Mouse (Mus musculus): ENCODE data around the gene Abcg8. TPM values are rescaled to one million over a fixed set of nuclear protein-coding genes. Genes with fewer than 3 reads are reported as not detected.

The Abcg8 gene
- polyA plus RNA-seq, 2 experiments = 0.57 to 0.70 TPM

DNA sequence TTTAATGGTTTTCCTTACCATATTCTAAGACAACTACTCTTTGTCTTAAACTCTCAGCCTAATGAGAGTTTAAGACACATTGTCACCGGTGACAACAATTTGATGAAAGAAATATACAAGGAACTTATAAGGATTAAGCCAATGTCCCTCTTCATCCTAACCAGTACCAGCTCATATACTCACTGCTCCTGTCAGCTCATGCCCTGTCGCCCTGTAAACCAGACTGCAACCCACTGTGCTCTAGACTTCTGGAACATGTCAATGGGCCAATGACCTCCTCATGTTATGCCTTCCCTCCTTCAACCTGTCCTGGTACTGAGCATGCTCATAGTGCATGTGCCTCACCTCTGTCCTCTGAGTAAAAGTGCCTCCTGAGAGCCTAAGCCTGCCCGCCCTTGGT lies 8.3 kb upstream of the Abcg8 start:
- no peak overlapping the region for H3K9ac ChIP-seq (replicated peaks)
- no peak for DNase-seq (ENCODE audit: low read depth in 3 of 3, low spot score in 3 of 3)
- ATAC-seq (ENCODE audit: insufficient read depth) = no peak
- H3K4me2 ChIP-seq (ENCODE audit: low read depth) = no peak overlapping the region
- no peaks in the 10 kb centered on the region for H3K36me3 ChIP-seq (replicated peaks; ENCODE audit: control insufficient read depth, insufficient read depth, low read depth)
- H3K4me1 ChIP-seq (replicated peaks; ENCODE audit: control insufficient read depth in 2 of 2, insufficient read depth in 2 of 2, low read length in 1 of 2) = no peaks in the 10 kb centered on the region
- 71% methylated on average over 3 of the region's 3 CpGs for WGBS (ENCODE audit: insufficient replicate concordance)
- H3K9me3 ChIP-seq (ENCODE audit: control insufficient read depth, low read length) = no peaks in the 10 kb centered on the region
- no peak overlapping the region for H3K4me3 ChIP-seq (ENCODE audit: insufficient read depth in 1 of 2, low read depth in 2 of 2, low read length in 2 of 2)
- TF ChIP-seq CTCF (IDR thresholded peaks at IDR 0.05; ENCODE audit: low read depth) (no peak), EP300 (IDR thresholded peaks at IDR 0.05; ENCODE audit: low read depth) (no peak)
- no peak overlapping the region for H3K27ac ChIP-seq
- no peaks in the 10 kb centered on the region for H3K27me3 ChIP-seq (ENCODE audit: control insufficient read depth, insufficient read depth, low read length)

- WGBS (ENCODE audit: insufficient replicate concordance) = 60% methylated on average over 16 of the region's 16 CpGs
- Histone ChIP-seq H3K27me3 (ENCODE audit: control insufficient read depth, insufficient read depth, low read length) (no peaks in the 10 kb centered on the region), H3K36me3 (replicated peaks; ENCODE audit: control insufficient read depth, insufficient read depth, low read depth) (no peaks in the 10 kb centered on the region), H3K27ac (no peak overlapping the region), H3K9me3 (ENCODE audit: control insufficient read depth, low read length) (no peaks in the 10 kb centered on the region), H3K9ac (replicated peaks) (no peak overlapping the region), H3K4me2 (ENCODE audit: low read depth) (no peak overlapping the region), H3K4me1 (replicated peaks; ENCODE audit: control insufficient read depth in 2 of 2, insufficient read depth in 2 of 2, low read length in 1 of 2) (no peaks in the 10 kb centered on the region), H3K4me3 (ENCODE audit: insufficient read depth in 1 of 2, low read depth in 2 of 2, low read length in 2 of 2) (no peak overlapping the region)
- ATAC-seq (ENCODE audit: insufficient read depth) (no peak), DNase-seq (ENCODE audit: low read depth in 3 of 3, low spot score in 3 of 3) (no peak)
- no peak for TF ChIP-seq EP300 (IDR thresholded peaks at IDR 0.05; ENCODE audit: low read depth)
Measured at GRCm38 (mm10) chr17:84672376-84673369, 3.4 kb upstream of the Abcg8 start.

- DNase-seq (ENCODE audit: low read depth in 3 of 3, low spot score in 3 of 3) = no peak
- Histone ChIP-seq H3K4me1 (replicated peaks; ENCODE audit: control insufficient read depth in 2 of 2, insufficient read depth in 2 of 2, low read length in 1 of 2) (no peaks in the 10 kb centered on the region), H3K4me2 (ENCODE audit: low read depth) (no peak overlapping the region), H3K4me3 (ENCODE audit: insufficient read depth in 1 of 2, low read depth in 2 of 2, low read length in 2 of 2) (no peak overlapping the region), H3K27ac (no peak overlapping the region), H3K27me3 (ENCODE audit: control insufficient read depth, insufficient read depth, low read length) (no peaks in the 10 kb centered on the region), H3K9ac (replicated peaks) (no peak overlapping the region), H3K36me3 (replicated peaks; ENCODE audit: control insufficient read depth, insufficient read depth, low read depth) (no peaks in the 10 kb centered on the region), H3K9me3 (ENCODE audit: control insufficient read depth, low read length) (no peaks in the 10 kb centered on the region)
- TF ChIP-seq EP300 (IDR thresholded peaks at IDR 0.05; ENCODE audit: low read depth) (no peak), CTCF (IDR thresholded peaks at IDR 0.05; ENCODE audit: low read depth) (no peak)
- WGBS (ENCODE audit: insufficient replicate concordance) = 58% methylated on average over 7 of the region's 7 CpGs
- no peak for ATAC-seq (ENCODE audit: insufficient read depth)
Measured at GRCm38 (mm10) chr17:84674048-84674447, 2.1 kb upstream of the Abcg8 start.

DNA sequence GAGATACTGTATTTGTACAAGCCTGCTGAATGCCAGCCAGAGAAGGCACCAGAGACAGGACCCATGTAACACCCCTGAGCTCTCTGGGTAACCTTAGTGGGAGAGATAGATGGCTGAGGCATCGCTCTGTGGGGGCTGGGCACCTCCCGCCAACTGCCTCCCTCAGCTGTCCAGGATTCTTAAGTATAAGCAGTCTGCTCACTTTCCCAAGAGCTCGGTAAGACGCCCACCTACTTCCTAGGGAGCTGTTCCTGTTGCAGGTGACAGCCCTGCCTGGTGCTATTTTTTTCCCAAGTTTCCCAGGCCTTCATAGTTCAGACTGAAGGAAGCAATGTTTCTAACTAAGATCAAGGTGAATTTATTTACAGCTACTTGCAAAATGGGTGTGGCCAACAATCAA lies 898 bp upstream of the Abcg8 start:
- H3K27ac ChIP-seq = no peak overlapping the region
- WGBS (ENCODE audit: insufficient replicate concordance) = 59% methylated on average over 4 of the region's 4 CpGs
- no peak for TF ChIP-seq CTCF (IDR thresholded peaks at IDR 0.05; ENCODE audit: low read depth)
- TF ChIP-seq EP300 (IDR thresholded peaks at IDR 0.05; ENCODE audit: low read depth) = no peak
- H3K9ac ChIP-seq (replicated peaks) = no peak overlapping the region
- H3K36me3 ChIP-seq (replicated peaks; ENCODE audit: control insufficient read depth, insufficient read depth, low read depth) = no peaks in the 10 kb centered on the region
- no peaks in the 10 kb centered on the region for H3K27me3 ChIP-seq (ENCODE audit: control insufficient read depth, insufficient read depth, low read length)
- no peaks in the 10 kb centered on the region for H3K9me3 ChIP-seq (ENCODE audit: control insufficient read depth, low read length)
- H3K4me1 ChIP-seq (replicated peaks; ENCODE audit: control insufficient read depth in 2 of 2, insufficient read depth in 2 of 2, low read length in 1 of 2) = no peaks in the 10 kb centered on the region
- no peak overlapping the region for H3K4me2 ChIP-seq (ENCODE audit: low read depth)
- ATAC-seq (ENCODE audit: insufficient read depth) (no peak), DNase-seq (ENCODE audit: low read depth in 3 of 3, low spot score in 3 of 3) (no peak)
- H3K4me3 ChIP-seq (ENCODE audit: insufficient read depth in 1 of 2, low read depth in 2 of 2, low read length in 2 of 2) = no peak overlapping the region

DNA sequence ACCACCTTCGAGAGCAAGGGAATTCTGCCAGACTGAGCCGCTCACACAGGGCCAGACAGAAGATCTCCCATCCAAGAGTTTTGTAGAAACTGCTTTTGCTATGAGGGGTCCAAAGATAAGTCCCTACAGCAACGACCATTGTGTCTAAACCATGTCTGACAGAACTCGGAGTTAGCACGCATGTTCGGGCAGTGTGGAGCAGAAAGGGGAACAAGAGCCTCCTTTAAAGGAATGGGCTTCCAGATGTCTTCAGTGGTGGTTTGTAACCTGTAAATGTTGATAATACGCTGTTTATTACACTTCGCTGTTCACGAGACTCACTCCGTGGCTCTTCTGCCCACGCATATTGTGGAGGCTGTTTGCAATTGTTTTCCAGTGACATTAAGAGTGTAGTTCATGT lies 1.5 kb downstream of the Abcg8 start:
- Histone ChIP-seq H3K9me3 (ENCODE audit: control insufficient read depth, low read length) (no peaks in the 10 kb centered on the region), H3K27me3 (ENCODE audit: control insufficient read depth, insufficient read depth, low read length) (no peaks in the 10 kb centered on the region), H3K4me3 (ENCODE audit: insufficient read depth in 1 of 2, low read depth in 2 of 2, low read length in 2 of 2) (no peak overlapping the region), H3K27ac (no peak overlapping the region), H3K36me3 (replicated peaks; ENCODE audit: control insufficient read depth, insufficient read depth, low read depth) (no peaks in the 10 kb centered on the region), H3K4me1 (replicated peaks; ENCODE audit: control insufficient read depth in 2 of 2, insufficient read depth in 2 of 2, low read length in 1 of 2) (no peaks in the 10 kb centered on the region), H3K4me2 (ENCODE audit: low read depth) (no peak overlapping the region), H3K9ac (replicated peaks) (no peak overlapping the region)
- 56% methylated on average over 11 of the region's 11 CpGs for WGBS (ENCODE audit: insufficient replicate concordance)
- no peak for DNase-seq (ENCODE audit: low read depth in 3 of 3, low spot score in 3 of 3)
- TF ChIP-seq CTCF (IDR thresholded peaks at IDR 0.05; ENCODE audit: low read depth) = no peak
- no peak for TF ChIP-seq EP300 (IDR thresholded peaks at IDR 0.05; ENCODE audit: low read depth)
- no peak for ATAC-seq (ENCODE audit: insufficient read depth)
